Mouse (Mus musculus) left cerebral cortex, postnatal 25 days (tissue): ENCODE results near the gene Ankrd31. TPM values are rescaled to one million over a fixed set of nuclear protein-coding genes. Genes with fewer than 3 reads are reported as not detected.
"Not testable (repeated sequence)": the region's sequence is repeated elsewhere in the genome, so short reads cannot be mapped to it uniquely, and the experiment has no call there.

ENCODE experiments used
- DNase-seq, 2 experiments: peaks; one replicate each; pipeline ENCODE4 v3.0.0; 2022; ENCODE audit warnings: low spot score in 2 of 2, mixed read lengths in 1 of 2
- intact Hi-C: fragments of 180-260 bp; cut with DNase I; formaldehyde crosslinking; loops from one replicate; pipeline ENCODE4 v1.15.1; 2025
- total RNA-seq, 2 experiments: library from RNA; stranded (reverse); gene quantifications; 2 replicates each; pipeline ENCODE4 v1.2.3; 2021

Ankrd31 gene
- total RNA-seq, 2 experiments from 2014 or later, result 0.23 to 0.25 TPM

DNA sequence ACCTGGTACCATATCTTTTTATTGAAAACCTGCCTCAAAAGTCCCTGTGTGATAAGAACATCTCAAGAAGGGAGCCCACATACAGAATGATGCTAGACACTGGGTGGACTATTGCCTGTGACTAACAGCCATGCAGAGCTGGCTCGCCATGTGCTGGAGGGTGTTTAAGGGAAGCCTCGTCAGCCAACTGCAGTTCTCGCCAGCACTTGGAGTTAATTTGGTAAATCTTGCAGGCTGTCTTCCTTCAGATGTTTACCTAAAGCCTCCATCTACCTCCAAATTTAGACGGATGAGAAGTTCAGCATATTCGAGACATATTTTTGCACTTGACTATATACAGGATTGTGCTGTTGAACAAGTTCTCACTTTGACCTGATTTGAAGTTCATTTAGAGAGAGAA lies 184.7 kb downstream of the Ankrd31 start:
- intact Hi-C loops, result loop anchor here (2.0 kb wide), 2 partner anchors 76 to 248 kb away; no protein-coding TSS in a partner anchor

DNA sequence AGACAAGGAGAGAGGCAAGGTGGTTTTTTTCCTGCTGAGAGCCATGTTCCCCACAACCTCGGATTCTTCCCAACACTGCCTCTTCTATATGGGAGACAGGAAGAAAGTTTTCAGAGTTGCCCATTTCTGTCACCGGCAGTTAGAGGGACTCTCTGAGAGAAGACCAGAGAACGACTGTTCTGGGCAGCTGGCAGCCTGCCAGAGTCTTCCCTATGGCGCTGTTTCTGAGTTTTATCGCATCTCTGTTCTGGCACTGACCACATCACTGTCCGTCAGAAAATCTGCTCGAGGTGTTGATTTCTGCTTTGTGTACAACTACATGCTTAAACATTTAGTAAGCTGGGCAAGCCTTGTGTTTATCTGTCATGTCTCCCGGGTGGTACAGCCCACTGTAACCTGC lies 185.3 kb downstream of the Ankrd31 start:
- peak in 1 of 2 experiments; percentile 41 for DNase-seq

More for the DNA sequence above, 184.7 kb downstream of the Ankrd31 start:
- peak; percentile 64 to 96 for DNase-seq

DNA sequence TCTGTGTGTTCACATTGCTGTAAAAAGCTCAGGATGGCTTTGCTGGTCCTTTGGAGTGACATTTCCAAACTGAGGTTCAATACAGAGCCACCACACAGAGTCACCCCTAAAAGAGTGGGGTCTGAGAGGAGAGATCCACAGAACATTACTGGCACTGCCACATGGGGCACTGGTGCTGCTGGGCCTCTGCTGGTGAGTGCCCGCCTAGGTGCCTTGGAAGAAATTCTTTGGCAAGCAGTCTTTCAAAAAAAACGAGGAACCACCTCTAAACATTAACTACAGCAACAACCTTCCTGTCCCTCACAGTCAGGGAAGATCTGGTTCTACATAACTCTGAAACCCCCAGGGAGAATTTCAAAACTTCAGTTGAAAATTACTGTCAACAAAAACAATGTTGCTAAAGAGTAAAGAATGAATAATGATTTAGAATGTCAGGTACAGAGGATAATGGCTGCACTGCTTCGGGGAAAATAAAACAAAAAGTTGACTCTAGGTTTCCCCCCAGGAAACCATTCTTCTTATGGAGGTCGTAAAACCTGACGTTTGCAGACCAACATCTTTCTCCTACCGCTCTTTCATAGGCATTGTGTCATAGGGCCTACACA lies 188.2 kb downstream of the Ankrd31 start:
- intact Hi-C loops, result no loop called here
- no peak for DNase-seq

More for the DNA sequence above, 185.3 kb downstream of the Ankrd31 start:
- intact Hi-C loops, result loop anchor here (2.0 kb wide), 2 partner anchors 75 to 249 kb away; no protein-coding TSS in a partner anchor

DNA sequence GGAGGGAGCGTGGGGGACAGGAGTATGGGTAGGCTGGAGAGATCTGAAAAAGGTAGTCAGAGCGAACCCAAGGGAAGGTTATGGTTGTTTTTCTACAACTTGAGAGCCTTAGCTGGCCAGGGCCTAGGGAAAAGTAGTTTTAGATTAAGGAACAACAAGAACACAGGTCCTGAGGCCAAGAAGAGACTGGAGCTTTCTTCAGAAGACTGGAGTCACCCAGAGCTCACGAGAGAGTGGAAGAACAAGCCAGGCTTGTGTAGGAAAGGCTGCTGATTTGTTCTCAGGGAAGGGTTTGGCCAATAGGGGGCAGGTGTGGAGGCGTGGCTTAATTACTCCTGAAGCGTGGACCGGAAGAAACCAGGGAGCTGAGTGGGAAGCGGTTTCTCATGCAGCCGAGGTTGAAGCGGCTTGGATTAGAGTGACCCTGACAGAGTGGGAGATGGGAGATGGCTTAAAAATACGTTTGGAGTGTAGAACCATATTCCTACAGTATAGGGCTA lies 189.0 kb downstream of the Ankrd31 start:
- no peak for DNase-seq
- intact Hi-C loops, result no loop called here

DNA sequence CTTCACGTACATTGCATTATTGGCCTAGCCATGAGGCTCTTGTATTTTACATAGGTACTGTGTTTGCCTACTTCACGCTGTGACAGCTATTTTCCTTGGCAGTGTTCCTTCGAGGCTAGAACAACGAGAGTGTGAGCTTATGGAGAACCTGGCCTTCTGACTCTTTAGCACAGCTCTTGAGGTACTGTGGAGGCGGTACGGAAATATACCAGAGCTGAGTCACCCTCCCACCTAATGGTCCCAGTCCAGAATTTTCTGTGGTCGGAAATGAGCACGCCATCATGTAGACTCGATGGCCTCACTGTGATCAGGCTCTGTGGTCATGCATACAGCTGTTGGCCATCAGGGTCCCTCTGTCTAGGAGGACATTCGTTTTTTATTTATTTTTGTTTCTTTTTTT lies 191.6 kb downstream of the Ankrd31 start:
- DNase-seq, result peak in 1 of 2 experiments; percentile 55
- intact Hi-C loops, result no loop called here

DNA sequence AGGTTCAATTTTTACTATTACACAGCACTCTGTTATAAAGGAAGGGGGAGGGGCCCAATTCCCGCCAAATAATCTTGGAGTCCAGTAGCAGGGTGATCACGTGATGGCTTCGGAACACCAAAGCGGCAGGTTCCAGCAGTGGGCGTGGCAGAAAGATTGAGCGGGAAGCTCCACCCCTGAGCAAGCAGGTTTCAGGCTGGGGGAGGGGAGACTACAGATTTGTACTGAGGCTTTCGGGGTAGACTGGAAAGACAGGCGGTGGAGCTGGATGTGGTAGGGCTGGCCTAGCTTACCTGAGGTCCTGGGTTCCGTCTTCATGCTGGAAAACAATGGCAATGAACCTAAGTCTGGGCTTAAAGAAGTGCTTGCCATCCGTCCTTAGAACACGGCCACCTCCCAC lies 193.4 kb downstream of the Ankrd31 start:
- DNase-seq, intact Hi-C loops: not testable (repeated sequence)

DNA sequence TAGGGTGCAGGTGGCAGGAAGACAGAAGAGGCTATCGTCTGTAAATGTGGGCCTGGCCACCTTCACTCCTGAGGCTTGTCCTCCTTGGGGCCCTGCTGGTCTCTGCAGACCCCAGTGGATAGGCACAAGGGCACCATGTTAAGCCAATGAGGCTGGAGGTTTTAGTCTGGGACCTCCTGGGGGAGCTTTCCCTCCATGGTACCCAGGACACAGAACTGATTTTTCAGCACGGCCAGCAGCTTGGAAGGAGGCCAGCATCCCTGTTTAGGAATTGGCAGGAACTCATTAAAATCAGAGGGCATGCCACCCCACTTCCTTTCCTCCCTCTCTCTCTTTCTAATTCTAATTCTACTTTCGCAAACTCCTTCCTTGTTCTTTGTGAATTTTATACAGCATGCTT lies 195.5 kb downstream of the Ankrd31 start:
- intact Hi-C loops, result no loop called here
- DNase-seq, result peak; percentile 41 to 54

DNA sequence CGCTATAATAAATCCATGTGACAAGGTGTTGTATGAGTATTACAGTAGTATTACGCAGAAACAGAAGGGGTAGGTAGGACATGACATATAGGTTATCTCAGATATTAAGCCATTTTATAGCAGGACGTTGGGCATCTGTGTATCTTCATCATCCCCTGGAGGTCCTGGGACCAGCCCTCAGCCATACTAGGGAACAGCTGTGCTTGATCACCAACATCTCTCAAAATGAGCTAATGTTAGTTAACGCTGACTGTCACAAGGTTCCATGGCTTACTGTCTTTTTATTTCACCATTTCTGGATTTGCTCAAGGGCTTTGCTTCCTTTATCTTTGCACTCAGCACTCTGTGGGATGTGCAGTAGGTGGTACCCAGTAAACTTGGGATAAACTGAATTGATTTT lies 197.7 kb downstream of the Ankrd31 start:
- intact Hi-C loops, result no loop called here
- DNase-seq, result no peak

DNA sequence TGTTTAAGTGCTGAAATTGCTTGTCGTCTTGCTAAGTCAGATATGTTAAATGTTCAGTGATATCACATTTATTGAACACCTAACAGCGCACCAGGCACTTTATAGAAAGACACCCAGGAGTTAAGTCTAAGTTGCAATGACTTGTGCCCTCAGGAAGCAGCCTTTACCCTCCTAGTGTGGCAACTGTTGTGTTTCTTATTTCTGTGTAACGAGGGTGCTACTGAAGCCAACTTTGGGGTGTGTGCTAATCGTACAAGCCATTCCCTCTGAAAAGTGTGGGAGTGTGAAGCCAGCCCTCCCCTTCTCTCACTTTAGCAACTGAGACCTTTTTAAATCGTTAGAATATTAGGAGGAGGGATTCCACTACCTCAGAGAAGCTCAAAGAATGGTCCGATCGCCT lies 199.7 kb downstream of the Ankrd31 start:
- DNase-seq, result no peak
- intact Hi-C loops, result no loop called here

DNA sequence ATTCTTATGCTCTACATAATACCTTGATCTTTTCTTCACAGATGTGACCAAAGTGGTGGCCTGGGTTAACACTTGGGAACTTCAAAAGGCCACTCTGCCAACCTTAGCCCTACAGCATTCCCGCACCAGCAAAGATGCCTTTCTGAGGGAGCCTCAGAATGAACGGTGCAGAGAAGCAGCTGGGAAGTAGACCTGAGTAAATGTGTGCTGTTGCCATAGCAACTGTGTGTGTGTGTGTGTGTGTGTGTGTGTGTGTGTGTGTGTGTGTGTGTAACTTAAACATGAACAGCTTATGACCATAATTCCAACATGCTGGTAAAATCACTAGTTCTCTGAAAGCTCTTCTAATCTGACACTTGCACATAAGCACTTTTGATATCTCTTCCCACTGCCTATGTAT lies 203.8 kb downstream of the Ankrd31 start:
- DNase-seq, result peak; percentile 28 to 57
- intact Hi-C loops, result no loop called here

DNA sequence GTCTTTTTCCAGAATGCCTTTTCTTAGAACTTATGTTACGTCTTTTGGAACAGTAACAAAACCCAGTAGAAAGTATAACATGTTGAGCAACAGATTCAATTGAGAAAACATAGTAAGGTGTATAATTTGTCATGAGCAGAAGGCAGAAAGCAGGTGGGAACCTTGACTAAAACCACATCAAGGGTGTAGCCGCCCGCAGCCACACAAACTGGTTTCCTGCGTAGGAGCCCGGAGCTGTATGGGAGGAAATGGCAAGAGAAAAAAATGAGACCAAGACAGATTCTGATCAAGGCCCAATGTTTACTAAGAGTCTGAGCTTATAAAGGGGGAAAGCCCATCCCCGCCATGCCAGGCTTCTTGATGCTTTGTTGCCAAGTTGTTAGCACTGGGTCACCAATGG lies 208.4 kb downstream of the Ankrd31 start:
- DNase-seq, result no peak
- intact Hi-C loops, result no loop called here

Other genes with a start within 250 kb of the Ankrd31 start
- gene Polk, start 205.7 kb upstream of the Ankrd31 start, total RNA-seq, result 10 to 100 TPM in 1 of 2 experiments, 1 to 10 TPM in 1; 9.0 to 12.9 TPM
- gene Col4a3bp, start 205.7 kb upstream of the Ankrd31 start, total RNA-seq, result 10 to 100 TPM; 62.3 to 63.7 TPM
- gene Hmgcr, start 77.3 kb upstream of the Ankrd31 start, total RNA-seq, result 100 to 1,000 TPM; 165 to 168 TPM
- 10 to 100 TPM in 1 of 2 experiments, 1 to 10 TPM in 1; 9.2 to 11.8 TPM for gene Gcnt4, start 176.4 kb downstream of the Ankrd31 start, total RNA-seq